Mouse (Mus musculus) adrenal gland, postnatal 10 days (tissue): ENCODE data around the gene Rgs6. TPM values are rescaled to one million over a fixed set of nuclear protein-coding genes. Genes with fewer than 3 reads are reported as not detected.

ENCODE experiments used
- DNase-seq: peaks from one replicate; pipeline ENCODE4 v3.0.0; 2021; ENCODE audit warnings: mixed read lengths
- total RNA-seq, 2 experiments: library from RNA; stranded (reverse); gene quantifications; 2 replicates each; pipeline ENCODE4 v1.2.3; 2021

Gene Rgs6
- total RNA-seq, 2 experiments from 2014 or later = 2.1 to 3.1 TPM

GRCm38 (mm10) chr12:83087010-83087409 lies 498.9 kb downstream of the Rgs6 start:
- no peak for DNase-seq

- DNase-seq = no peak
Observed at GRCm38 (mm10) chr12:83087555-83087954, 499.5 kb downstream of the Rgs6 start.

- DNase-seq = no peak
Observed at GRCm38 (mm10) chr12:83092001-83092400, 503.9 kb downstream of the Rgs6 start.

- DNase-seq = no peak
Observed at GRCm38 (mm10) chr12:83097787-83098186, 509.7 kb downstream of the Rgs6 start.

- no peak for DNase-seq
Observed at GRCm38 (mm10) chr12:83098646-83099371, 510.7 kb downstream of the Rgs6 start.

- no peak for DNase-seq
Observed at GRCm38 (mm10) chr12:83099920-83100319, 511.8 kb downstream of the Rgs6 start.

GRCm38 (mm10) chr12:83100413-83100812 lies 512.3 kb downstream of the Rgs6 start:
- DNase-seq = peak; percentile 85

- DNase-seq = no peak
Observed at GRCm38 (mm10) chr12:83100848-83101247, 512.8 kb downstream of the Rgs6 start.

GRCm38 (mm10) chr12:83105514-83106119 lies 517.5 kb downstream of the Rgs6 start:
- DNase-seq = peak; percentile 41

- DNase-seq = no peak
Observed at GRCm38 (mm10) chr12:83106120-83106517, 518.0 kb downstream of the Rgs6 start.

- no peak for DNase-seq
Observed at GRCm38 (mm10) chr12:83109486-83109885, 521.4 kb downstream of the Rgs6 start.

- DNase-seq = peak; percentile 35
Observed at GRCm38 (mm10) chr12:83109891-83110630, 522.0 kb downstream of the Rgs6 start.

GRCm38 (mm10) chr12:83110711-83111110 lies 522.6 kb downstream of the Rgs6 start:
- DNase-seq = no peak

GRCm38 (mm10) chr12:83112283-83112682 lies 524.2 kb downstream of the Rgs6 start:
- no peak for DNase-seq

GRCm38 (mm10) chr12:83112901-83113628 lies 525.0 kb downstream of the Rgs6 start:
- DNase-seq = no peak

- no peak for DNase-seq
Observed at GRCm38 (mm10) chr12:83113971-83114370, 525.9 kb downstream of the Rgs6 start.

GRCm38 (mm10) chr12:83114396-83115053 lies 526.4 kb downstream of the Rgs6 start:
- DNase-seq = peak; percentile 84

GRCm38 (mm10) chr12:83124111-83124510 lies 536.0 kb downstream of the Rgs6 start:
- DNase-seq = no peak

GRCm38 (mm10) chr12:83125284-83125683 lies 537.2 kb downstream of the Rgs6 start:
- no peak for DNase-seq

GRCm38 (mm10) chr12:83126923-83127322 lies 538.8 kb downstream of the Rgs6 start:
- DNase-seq = no peak

GRCm38 (mm10) chr12:83127955-83128354 lies 539.9 kb downstream of the Rgs6 start:
- DNase-seq = no peak

- DNase-seq = no peak
Observed at GRCm38 (mm10) chr12:83128606-83129005, 540.5 kb downstream of the Rgs6 start.
